Mouse (Mus musculus) erythroblast, embryonic 14.5 days (primary cell): ENCODE results near the gene Oca2.

ENCODE experiments used
- GATA1 ChIP-seq: IDR thresholded peaks from 2 replicates; pipeline ENCODE4 v1.6.1; 2012; ENCODE audit warnings: low read length, inconsistent platforms, mixed read lengths
- TAL1 ChIP-seq: IDR thresholded peaks from 3 replicates; pipeline ENCODE4 v1.6.1; 2012; ENCODE audit warnings: low read length, inconsistent platforms, mixed read lengths

DNA sequence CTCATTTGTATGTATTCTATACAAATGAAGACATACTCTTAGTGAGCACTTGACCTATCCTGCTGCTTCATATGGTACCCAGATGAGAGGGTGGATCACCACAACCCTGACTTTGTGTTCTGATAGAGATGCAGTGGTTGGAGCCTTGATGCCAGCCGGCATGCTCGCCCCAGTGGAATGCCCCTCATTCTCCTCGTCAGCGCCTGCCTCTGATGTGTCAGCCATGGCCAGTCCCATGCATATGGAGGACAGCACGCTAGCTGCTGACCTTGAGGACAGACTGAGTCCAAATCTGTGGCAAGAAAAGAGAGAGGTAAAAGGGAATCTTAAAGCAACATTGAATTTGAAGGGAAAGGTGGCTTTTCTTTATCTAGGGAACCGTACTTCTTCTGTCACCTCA lies 48.5 kb upstream of the Oca2 start:
- TF ChIP-seq GATA1 (no peak), TAL1 (no peak)
